In the genomic region with DNA sequence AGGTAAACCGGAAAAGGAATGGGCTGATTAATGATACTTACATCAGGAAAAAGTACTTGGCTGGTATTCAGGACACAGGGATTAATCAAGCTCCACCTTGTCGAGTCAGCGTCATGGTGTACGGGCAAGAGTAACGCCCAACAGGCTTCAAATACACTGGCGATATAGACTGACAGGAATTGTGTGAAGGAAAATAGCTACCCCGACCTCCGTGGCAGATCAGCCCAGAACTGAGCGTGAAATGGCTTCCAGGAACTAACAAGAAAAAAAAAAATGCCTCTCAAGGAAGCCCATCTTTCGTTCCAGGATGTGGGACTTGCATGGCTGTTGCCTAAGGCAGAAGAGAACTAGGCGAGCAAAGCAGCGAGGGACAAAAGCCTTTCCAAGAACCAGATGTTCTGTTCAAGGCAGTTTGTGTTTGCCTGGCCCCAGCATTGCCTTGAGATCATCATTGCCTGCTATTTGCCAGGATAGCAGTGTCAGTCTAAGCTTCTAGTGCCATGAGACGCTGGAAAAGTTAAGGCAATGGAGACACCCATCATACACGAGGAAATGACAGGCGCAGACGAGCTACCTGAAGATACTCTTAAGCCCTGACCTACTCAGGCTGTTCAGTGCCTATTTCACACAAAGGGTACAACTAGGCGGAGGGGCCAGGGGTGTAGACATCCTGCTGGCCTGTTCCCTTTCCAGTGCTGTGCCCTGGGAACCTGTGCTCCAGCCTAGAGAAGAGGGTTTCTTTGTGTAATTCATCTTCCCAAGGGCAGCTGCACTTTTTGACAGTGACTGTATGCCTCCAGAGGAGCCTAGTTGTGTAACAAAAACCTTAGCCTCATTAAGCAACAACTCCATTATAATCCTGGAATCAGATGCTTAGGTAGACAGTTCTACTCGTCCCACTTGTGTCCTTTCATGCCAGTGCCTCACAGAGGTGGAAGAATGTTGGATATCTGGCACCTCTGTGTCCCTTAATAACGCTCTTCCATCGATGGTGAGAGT, we compare ENCODE assay signal across 8 mouse cellular contexts. TPM values are rescaled to one million over a fixed set of nuclear protein-coding genes. Genes with fewer than 3 reads are reported as not detected.
DNase-seq lines count a peak whose midpoint lies in the region; ATAC-seq and TF ChIP-seq lines count a peak whose summit lies in the region.

No protein-coding gene starts in this region.

- H3ac ChIP-seq in myocyte (ENCODE audit: control insufficient read depth, insufficient read length) = no peak overlapping the region

- peak overlapping the region; percentile 50 for H3K9ac ChIP-seq in forebrain, embryonic 12.5 days
- peak overlapping the region; percentile 99 for H3K9ac ChIP-seq in hindbrain, embryonic 14.5 days
- H3K9ac ChIP-seq in liver, adult 2 months (ENCODE audit: low read depth, low read length) = peak overlapping the region; percentile 5; the same call in 1 of the 2 replicates

- TF ChIP-seq POLR2A in liver, adult 2 months (IDR thresholded peaks at IDR 0.05; ENCODE audit: extremely low read depth, insufficient read depth, low read length) = no peak
- TF ChIP-seq POLR2A in myocyte (IDR thresholded peaks at IDR 0.05; ENCODE audit: insufficient read length, low read depth) = no peak

- peak overlapping the region; percentile 96; the same call in 1 of the 2 replicates for H3K27ac ChIP-seq in forebrain, embryonic 12.5 days
- H3K27ac ChIP-seq in hindbrain, embryonic 14.5 days = peak overlapping the region; percentile 97
- H3K27ac ChIP-seq in liver, adult 2 months (replicated peaks; ENCODE audit: insufficient read depth, low read depth, low read length) = no peak overlapping the region

- H3K4me1 ChIP-seq in forebrain, embryonic 12.5 days = peaks cover 38% of the 10 kb centered on the region
- H3K4me1 ChIP-seq in hindbrain, embryonic 14.5 days (replicated peaks; ENCODE audit: control insufficient read depth, insufficient read depth, low read length) = peaks cover 31% of the 10 kb centered on the region
- peaks cover 8% of the 10 kb centered on the region for H3K4me1 ChIP-seq in liver, adult 2 months (ENCODE audit: control insufficient read depth, insufficient read depth, low read length)

- H3K4me3 ChIP-seq in forebrain, embryonic 12.5 days (replicated peaks) = peak overlapping the region; percentile 98
- peak overlapping the region; percentile 100 for H3K4me3 ChIP-seq in hindbrain, embryonic 14.5 days (replicated peaks; ENCODE audit: low read length)
- peak overlapping the region; percentile 4 for H3K4me3 ChIP-seq in liver, adult 2 months (ENCODE audit: insufficient read depth, low read depth, low read length)
- H3K4me3 ChIP-seq in myocyte = peak overlapping the region; percentile 39

- peak; percentile 27 for DNase-seq in adrenal gland, adult 2 months
- no peak for DNase-seq in adrenal gland, postnatal 4 days (ENCODE audit: low spot score in 2 of 2)
- DNase-seq in c-Kit-positive CD71-positive TER-119-negative erythroid progenitor cells, embryonic 14.5 days (ENCODE audit: low read depth) = peak; percentile 39
- DNase-seq in hindbrain, embryonic 14.5 days (ENCODE audit: low spot score) = peak; percentile 37
- DNase-seq in liver, adult 2 months (ENCODE audit: extremely low read depth, low read depth, low spot score) = peak; percentile 35
- no peak for DNase-seq in left cerebral cortex, adult 9 months (ENCODE audit: low spot score in 2 of 2)

- H3K27me3 ChIP-seq in forebrain, embryonic 12.5 days = no peaks in the 10 kb centered on the region
- no peaks in the 10 kb centered on the region for H3K27me3 ChIP-seq in hindbrain, embryonic 14.5 days (ENCODE audit: control insufficient read depth, insufficient read depth, low read length)
- H3K27me3 ChIP-seq in liver, adult 2 months (ENCODE audit: control insufficient read depth, insufficient read depth, low read length) = no peaks in the 10 kb centered on the region
- H3K27me3 ChIP-seq in myocyte (ENCODE audit: control insufficient read depth, insufficient read depth, insufficient read length) = no peaks in the 10 kb centered on the region

- H3K4me2 ChIP-seq in forebrain, embryonic 12.5 days = peak overlapping the region; percentile 76
- H3K4me2 ChIP-seq in hindbrain, embryonic 14.5 days (replicated peaks) = peak overlapping the region; percentile 66
- H3K4me2 ChIP-seq in myocyte (ENCODE audit: low read depth) = peak overlapping the region; percentile 95

- peaks cover 6% of the 10 kb centered on the region; the same call in 1 of the 2 replicates for H3K36me3 ChIP-seq in forebrain, embryonic 12.5 days (replicated peaks)
- H3K36me3 ChIP-seq in hindbrain, embryonic 14.5 days (replicated peaks; ENCODE audit: control insufficient read depth, insufficient read depth) = no peaks in the 10 kb centered on the region; the same call in 1 of the 2 replicates
- H3K36me3 ChIP-seq in liver, adult 2 months (ENCODE audit: control insufficient read depth, insufficient read depth, low read length) = no peaks in the 10 kb centered on the region
- H3K36me3 ChIP-seq in myocyte (ENCODE audit: control insufficient read depth, insufficient read depth) = no peaks in the 10 kb centered on the region

- ATAC-seq in forebrain, embryonic 12.5 days (ENCODE audit: low FRiP score) = no peak
- no peak for ATAC-seq in hindbrain, embryonic 14.5 days (ENCODE audit: low FRiP score)

- peaks cover 14% of the 10 kb centered on the region for H3K79me2 ChIP-seq in liver, adult 2 months (ENCODE audit: control insufficient read depth, insufficient read depth, low read length)
- H3K79me2 ChIP-seq in myocyte (ENCODE audit: control insufficient read depth, insufficient read depth) = peaks cover 35% of the 10 kb centered on the region

- H3K9me3 ChIP-seq in forebrain, embryonic 12.5 days = no peaks in the 10 kb centered on the region
- H3K9me3 ChIP-seq in hindbrain, embryonic 14.5 days (ENCODE audit: control insufficient read depth, low read length) = no peaks in the 10 kb centered on the region

- no peak for TF ChIP-seq CTCF in liver, adult 2 months (IDR thresholded peaks at IDR 0.05; ENCODE audit: low read depth, low read length)

- WGBS in forebrain, embryonic 12.5 days = 36% methylated on average over 20 of the region's 20 CpGs
- 37% methylated on average over 20 of the region's 20 CpGs for WGBS in hindbrain, embryonic 14.5 days
- WGBS in liver, adult 2 months = 42% methylated on average over 20 of the region's 20 CpGs

TF ChIP-seq in myocyte, 11 proteins besides CTCF, POLR2A, EP300 and RAD21:
- no peak for TF ChIP-seq REST (IDR thresholded peaks at IDR 0.05; ENCODE audit: insufficient read depth, insufficient read length)
- TF ChIP-seq E2F4 (IDR thresholded peaks at IDR 0.05; ENCODE audit: insufficient read depth) = no peak

RNA-seq across cellular contexts. Expression of a gene that starts 1.1 kb away (rescaled TPM):
- 10 to 100 TPM; 36.6 to 38.2 TPM for total RNA-seq in adrenal gland, adult 2 months (2021)
- polyA plus RNA-seq in adrenal gland, adult 2 months (2012; rRNA removed) = 2.5 and 2.6 TPM in 2 replicates
- total RNA-seq in adrenal gland, postnatal 4 days (2021) = 100 to 1,000 TPM in 1 of 2 experiments, 10 to 100 TPM in 1; 93.1 to 102 TPM
- polyA plus RNA-seq in forebrain, embryonic 12.5 days (2016; fragmentation: Nextera tagmentation; extraction: Ambion mirVana) = 99.5 and 101 TPM in 2 replicates
- 40.1 and 42.1 TPM in 2 replicates for polyA plus RNA-seq in hindbrain, embryonic 14.5 days (2014; fragmentation: Nextera tagmentation; extraction: Ambion mirVana)
- 20.7 and 22.8 TPM in 2 replicates for total RNA-seq in liver, adult 2 months (2014; rRNA removed)
- polyA plus RNA-seq in liver, adult 2 months (2012; rRNA removed) = 6.0 and 6.4 TPM in 2 replicates
- polyA plus RNA-seq in myocyte (2012; fragmentation: generic; extraction: Trizol) = 12.1 TPM

RNA-seq across cellular contexts. Expression of a gene that starts 50.2 kb away (rescaled TPM):
- not detected for total RNA-seq in adrenal gland, adult 2 months (2021)
- polyA plus RNA-seq in adrenal gland, adult 2 months (2012; rRNA removed) = 0.58 TPM in 1 of 2 replicates, not detected in the other
- total RNA-seq in adrenal gland, postnatal 4 days (2021) = not detected
- not detected in 2 replicates for polyA plus RNA-seq in forebrain, embryonic 12.5 days (2016; fragmentation: Nextera tagmentation; extraction: Ambion mirVana)
- not detected in 2 replicates for polyA plus RNA-seq in hindbrain, embryonic 14.5 days (2014; fragmentation: Nextera tagmentation; extraction: Ambion mirVana)
- total RNA-seq in liver, adult 2 months (2014; rRNA removed) = not detected in 2 replicates
- polyA plus RNA-seq in liver, adult 2 months (2012; rRNA removed) = 0.22 TPM in 1 of 2 replicates, not detected in the other
- not detected for polyA plus RNA-seq in myocyte (2012; fragmentation: generic; extraction: Trizol)

Comparison
In these comparisons a context has a peak if more than half of its experiments do, and no peak if none do; other contexts are left out.
1. DNase-seq: peak in adrenal gland, adult 2 months (single experiment), c-Kit-positive CD71-positive TER-119-negative erythroid progenitor cells, embryonic 14.5 days (single experiment), hindbrain, embryonic 14.5 days (single experiment) and liver, adult 2 months (single experiment); none in adrenal gland, postnatal 4 days (0 of 2) and left cerebral cortex, adult 9 months (0 of 2).
2. H3K4me3 ChIP-seq: peak in every context shown above with its lines; median percentile 100 in hindbrain, embryonic 14.5 days; 98 in forebrain, embryonic 12.5 days; 39 in myocyte; 4 in liver, adult 2 months.
3. H3K9ac ChIP-seq: peak in every context shown above with its lines; median percentile 99 in hindbrain, embryonic 14.5 days; 50 in forebrain, embryonic 12.5 days; 5 in liver, adult 2 months.
4. Peak in every context shown above with its lines, with median percentiles within 50 percentile points of each other: H3K4me2 ChIP-seq.